Mouse (Mus musculus) thymus, adult 2 months (tissue): ENCODE results near the gene Gm49384.

Source experiments
- CTCF ChIP-seq: fragments of 200-500 bp; IDR thresholded peaks from 2 replicates; pipeline ENCODE4 v1.5.1; 2012; ENCODE audit warnings: mild to moderate bottlenecking, control low read depth, low read length, moderate library complexity, borderline replicate concordance; ENCODE audit not compliant: control insufficient read depth, poor library complexity, insufficient read depth; ENCODE audit errors: extremely low read depth
- POLR2A ChIP-seq: fragments of 200-500 bp; IDR thresholded peaks from 2 replicates; pipeline ENCODE4 v1.6.1; 2012; ENCODE audit warnings: mild to moderate bottlenecking, low read length, control low read depth, moderate library complexity; ENCODE audit not compliant: control insufficient read depth, poor library complexity, insufficient read depth; ENCODE audit errors: extremely low read depth

- TF ChIP-seq CTCF (no peak), POLR2A (no peak)
Observed at GRCm38 (mm10) chr12:69139841-69140240, 64.2 kb downstream of the Gm49384 start.
